Mouse (Mus musculus): ENCODE data around the gene Cfap99. TPM values are rescaled to one million over a fixed set of nuclear protein-coding genes. Genes with fewer than 3 reads are reported as not detected.

The Cfap99 gene
- total and polyA plus RNA-seq, 2 experiments from 2014 or later: 0.13 TPM; not detected in 1

DNA sequence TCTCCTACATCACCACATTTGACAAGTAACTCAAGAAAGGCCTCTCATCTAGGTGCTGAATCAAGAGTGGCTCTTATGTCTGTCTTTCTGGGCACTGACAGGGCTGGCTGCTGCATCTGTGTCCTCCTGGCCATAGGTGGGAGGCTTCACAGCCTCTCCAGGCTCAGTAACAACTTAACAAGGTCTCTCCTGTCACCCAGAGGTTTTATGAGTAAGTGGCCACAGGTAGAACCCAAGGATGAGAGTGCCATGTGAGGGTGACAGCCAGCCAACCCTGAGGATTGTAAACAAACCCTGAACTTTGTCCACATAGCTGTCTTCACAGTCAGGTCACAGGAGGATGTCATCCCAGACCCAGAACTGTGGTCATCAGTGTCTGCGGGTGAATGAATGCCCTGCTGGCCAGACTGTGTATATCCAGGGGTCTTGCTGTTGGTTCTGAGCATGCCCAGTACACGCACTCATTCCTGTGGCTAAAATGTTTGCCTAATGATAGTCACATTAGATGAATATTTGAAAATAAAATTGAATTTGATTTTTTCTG, 31.2 kb downstream of the Cfap99 start:
- H3K27ac ChIP-seq: no peak overlapping the region
- no peak overlapping the region for H3K9ac ChIP-seq (replicated peaks; ENCODE audit: low read length)
- no peaks in the 10 kb centered on the region for H3K27me3 ChIP-seq (ENCODE audit: insufficient read depth, low read length)
- H3K4me3 ChIP-seq (ENCODE audit: low read length): no peak overlapping the region
- no peak for DNase-seq (ENCODE audit: low spot score)
- no peaks in the 10 kb centered on the region for H3K9me3 ChIP-seq (ENCODE audit: low read length)
- H3K4me1 ChIP-seq (ENCODE audit: insufficient read depth, low read length): no peaks in the 10 kb centered on the region
- 0 out of 2 replicates have a peak, but pooled peaks have one; percentile 14 for TF ChIP-seq CTCF (IDR thresholded peaks at IDR 0.05; ENCODE audit: low read depth)
- WGBS: 76% methylated on average over 2 of the region's 2 CpGs
- H3K4me2 ChIP-seq (ENCODE audit: low read depth, low read length): no peak overlapping the region
- H3K36me3 ChIP-seq (ENCODE audit: insufficient read depth, low read length): no peaks in the 10 kb centered on the region
- ATAC-seq: no peak

- Histone ChIP-seq H3K9me3 (ENCODE audit: low read length) (no peaks in the 10 kb centered on the region), H3K4me3 (ENCODE audit: low read length) (no peak overlapping the region), H3K4me1 (ENCODE audit: insufficient read depth, low read length) (peaks cover 4% of the 10 kb centered on the region; the same call in 1 of the 2 replicates), H3K27ac (no peak overlapping the region), H3K27me3 (ENCODE audit: insufficient read depth, low read length) (no peaks in the 10 kb centered on the region), H3K4me2 (ENCODE audit: low read depth, low read length) (no peak overlapping the region), H3K9ac (replicated peaks; ENCODE audit: low read length) (no peak overlapping the region), H3K36me3 (ENCODE audit: insufficient read depth, low read length) (no peaks in the 10 kb centered on the region)
- ATAC-seq (no peak), DNase-seq (ENCODE audit: low spot score) (no peak)
- TF ChIP-seq CTCF (IDR thresholded peaks at IDR 0.05; ENCODE audit: low read depth): no peak
- 87% methylated on average over 4 of the region's 4 CpGs for WGBS
Measured at GRCm38 (mm10) chr5:34321236-34321635, 32.8 kb downstream of the Cfap99 start.

DNA sequence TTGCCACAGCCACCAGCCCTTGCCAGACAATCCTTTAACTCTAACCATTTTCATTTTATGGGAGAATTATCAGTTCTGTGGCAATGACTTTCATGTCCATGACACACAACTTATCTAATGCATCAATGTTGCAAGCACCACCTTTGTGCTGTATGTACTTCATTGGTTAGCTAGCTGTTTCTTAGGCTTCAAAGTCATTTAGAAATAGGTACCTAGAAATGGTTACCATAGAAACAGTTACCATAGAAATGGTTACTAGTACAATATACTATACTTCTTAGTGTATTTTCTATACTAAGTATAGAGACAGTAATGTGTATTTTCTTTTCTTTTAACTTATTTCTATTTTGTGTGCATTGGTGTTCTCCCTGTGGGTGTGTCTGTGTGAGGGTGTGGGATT, 36.9 kb downstream of the Cfap99 start:
- H3K27ac ChIP-seq: no peak overlapping the region
- H3K9ac ChIP-seq (replicated peaks; ENCODE audit: low read length): no peak overlapping the region
- no peaks in the 10 kb centered on the region for H3K36me3 ChIP-seq (ENCODE audit: insufficient read depth, low read length)
- no peaks in the 10 kb centered on the region for H3K27me3 ChIP-seq (ENCODE audit: insufficient read depth, low read length)
- no peak for TF ChIP-seq CTCF (IDR thresholded peaks at IDR 0.05; ENCODE audit: low read depth)
- DNase-seq (ENCODE audit: low spot score): peak; percentile 24
- no peaks in the 10 kb centered on the region for H3K9me3 ChIP-seq (ENCODE audit: low read length)
- H3K4me3 ChIP-seq (ENCODE audit: low read length): no peak overlapping the region
- peaks cover 11% of the 10 kb centered on the region; the same call in 1 of the 2 replicates for H3K4me1 ChIP-seq (ENCODE audit: insufficient read depth, low read length)
- no peak for ATAC-seq
- H3K4me2 ChIP-seq (ENCODE audit: low read depth, low read length): no peak overlapping the region

DNA sequence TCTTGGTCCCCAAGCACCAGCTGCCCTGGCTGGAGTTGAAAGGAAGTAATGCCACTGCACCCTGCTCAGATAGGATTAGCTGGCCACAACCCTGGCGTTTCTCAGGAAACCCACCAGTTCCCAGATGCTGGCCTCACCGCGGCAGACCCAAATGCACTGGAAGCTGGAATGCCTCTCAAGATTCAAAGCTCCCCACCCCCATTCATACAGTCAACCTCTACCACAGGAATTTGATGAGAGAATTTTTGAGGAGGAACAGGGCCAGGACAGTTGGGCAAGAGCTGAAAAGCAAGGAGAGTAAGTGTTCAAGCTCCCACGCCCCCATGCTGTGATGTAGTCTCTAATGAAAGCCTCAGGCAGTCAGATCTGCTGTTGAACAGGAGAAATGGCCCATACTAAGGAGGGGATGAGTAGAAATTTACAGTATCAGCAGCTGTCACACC, 37.9 kb downstream of the Cfap99 start:
- Histone ChIP-seq H3K9me3 (ENCODE audit: low read length) (no peaks in the 10 kb centered on the region), H3K4me1 (ENCODE audit: insufficient read depth, low read length) (peaks cover 11% of the 10 kb centered on the region; the same call in 1 of the 2 replicates), H3K27ac (no peak overlapping the region), H3K4me3 (ENCODE audit: low read length) (no peak overlapping the region), H3K27me3 (ENCODE audit: insufficient read depth, low read length) (no peaks in the 10 kb centered on the region), H3K36me3 (ENCODE audit: insufficient read depth, low read length) (no peaks in the 10 kb centered on the region), H3K9ac (replicated peaks; ENCODE audit: low read length) (no peak overlapping the region), H3K4me2 (ENCODE audit: low read depth, low read length) (peak overlapping the region; percentile 52)
- DNase-seq (ENCODE audit: low spot score) (peak; percentile 12), ATAC-seq (0 out of 2 replicates have a peak, but pooled peaks have one; percentile 24)
- no peak for TF ChIP-seq CTCF (IDR thresholded peaks at IDR 0.05; ENCODE audit: low read depth)
- 31% methylated on average over 4 of the region's 4 CpGs for WGBS

GRCm38 (mm10) chr5:34326875-34327576, 38.6 kb downstream of the Cfap99 start:
- DNase-seq (ENCODE audit: low spot score) (peak; percentile 19), ATAC-seq (peak; percentile 68)
- Histone ChIP-seq H3K9ac (replicated peaks; ENCODE audit: low read length) (peak overlapping the region; percentile 48; the same call in 1 of the 2 replicates), H3K4me2 (ENCODE audit: low read depth, low read length) (peak overlapping the region; percentile 52), H3K36me3 (ENCODE audit: insufficient read depth, low read length) (no peaks in the 10 kb centered on the region), H3K4me1 (ENCODE audit: insufficient read depth, low read length) (peaks cover 11% of the 10 kb centered on the region; the same call in 1 of the 2 replicates), H3K9me3 (ENCODE audit: low read length) (no peaks in the 10 kb centered on the region), H3K27me3 (ENCODE audit: insufficient read depth, low read length) (no peaks in the 10 kb centered on the region), H3K4me3 (ENCODE audit: low read length) (peak overlapping the region; percentile 14), H3K27ac (peak overlapping the region; percentile 17; the same call in 1 of the 2 replicates)
- WGBS: 12% methylated on average over 30 of the region's 31 CpGs
- TF ChIP-seq CTCF (IDR thresholded peaks at IDR 0.05; ENCODE audit: low read depth): no peak

- no peak for TF ChIP-seq CTCF (IDR thresholded peaks at IDR 0.05; ENCODE audit: low read depth)
- Histone ChIP-seq H3K9ac (replicated peaks; ENCODE audit: low read length) (no peak overlapping the region), H3K4me2 (ENCODE audit: low read depth, low read length) (no peak overlapping the region), H3K4me1 (ENCODE audit: insufficient read depth, low read length) (peaks cover 11% of the 10 kb centered on the region; the same call in 1 of the 2 replicates), H3K9me3 (ENCODE audit: low read length) (no peaks in the 10 kb centered on the region), H3K27me3 (ENCODE audit: insufficient read depth, low read length) (no peaks in the 10 kb centered on the region), H3K27ac (no peak overlapping the region), H3K36me3 (ENCODE audit: insufficient read depth, low read length) (no peaks in the 10 kb centered on the region), H3K4me3 (ENCODE audit: low read length) (no peak overlapping the region)
- DNase-seq (ENCODE audit: low spot score): no peak
- no peak for ATAC-seq
- 86% methylated on average over 2 of the region's 2 CpGs for WGBS
Measured at GRCm38 (mm10) chr5:34330136-34330535, 41.7 kb downstream of the Cfap99 start.

DNA sequence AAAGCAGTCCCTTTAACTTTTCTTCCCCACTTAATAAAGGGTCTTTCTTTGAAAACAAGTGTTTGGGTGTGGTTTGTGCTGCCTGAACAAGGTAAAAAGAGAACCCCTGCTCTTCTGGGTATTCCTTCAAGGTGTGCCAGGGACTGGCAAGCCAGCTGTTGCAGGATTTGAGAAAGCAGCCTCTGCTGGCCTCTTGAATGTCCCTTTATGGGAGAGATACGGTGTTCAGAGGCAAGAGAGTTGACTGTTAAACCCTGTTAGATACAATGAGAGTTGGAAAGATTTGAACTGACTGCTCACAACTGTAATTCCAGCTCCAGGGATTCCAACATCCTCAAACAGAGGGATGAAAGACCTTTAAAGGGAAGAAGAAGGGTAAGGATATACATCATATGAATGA, 45.7 kb downstream of the Cfap99 start:
- H3K36me3 ChIP-seq (ENCODE audit: insufficient read depth, low read length): no peaks in the 10 kb centered on the region
- no peaks in the 10 kb centered on the region for H3K27me3 ChIP-seq (ENCODE audit: insufficient read depth, low read length)
- H3K27ac ChIP-seq: no peak overlapping the region
- no peaks in the 10 kb centered on the region for H3K9me3 ChIP-seq (ENCODE audit: low read length)
- no peak for TF ChIP-seq CTCF (IDR thresholded peaks at IDR 0.05; ENCODE audit: low read depth)
- H3K4me1 ChIP-seq (ENCODE audit: insufficient read depth, low read length): peaks cover 8% of the 10 kb centered on the region
- DNase-seq (ENCODE audit: low spot score) (no peak), ATAC-seq (no peak)
- 83% methylated on average over 1 of the region's 1 CpGs for WGBS
- H3K4me3 ChIP-seq (ENCODE audit: low read length): no peak overlapping the region
- no peak overlapping the region for H3K9ac ChIP-seq (replicated peaks; ENCODE audit: low read length)
- no peak overlapping the region for H3K4me2 ChIP-seq (ENCODE audit: low read depth, low read length)

Data from hindbrain, postnatal 0 days (tissue).